Mouse (Mus musculus) cerebellum, adult 2 months (tissue): Measurements from ENCODE around the gene Sec23ip.

ENCODE experiments used
- CTCF ChIP-seq: fragments of 200-500 bp; IDR thresholded peaks from 2 replicates; pipeline ENCODE4 v1.5.1; 2011; ENCODE audit warnings: low read depth, mild to moderate bottlenecking, control low read depth, low read length, moderate library complexity, borderline replicate concordance; ENCODE audit not compliant: insufficient read depth
- POLR2A ChIP-seq: fragments of 200-500 bp; IDR thresholded peaks from 2 replicates; pipeline ENCODE4 v1.6.1; 2011; ENCODE audit warnings: low read length, control low read depth, borderline replicate concordance; ENCODE audit not compliant: insufficient read depth

GRCm38 (mm10) chr7:128746151-128746550, 1.4 kb downstream of the Sec23ip start:
- TF ChIP-seq POLR2A (no peak), CTCF (no peak)
